Mouse (Mus musculus): ENCODE data around the gene 2900026A02Rik.

DNA sequence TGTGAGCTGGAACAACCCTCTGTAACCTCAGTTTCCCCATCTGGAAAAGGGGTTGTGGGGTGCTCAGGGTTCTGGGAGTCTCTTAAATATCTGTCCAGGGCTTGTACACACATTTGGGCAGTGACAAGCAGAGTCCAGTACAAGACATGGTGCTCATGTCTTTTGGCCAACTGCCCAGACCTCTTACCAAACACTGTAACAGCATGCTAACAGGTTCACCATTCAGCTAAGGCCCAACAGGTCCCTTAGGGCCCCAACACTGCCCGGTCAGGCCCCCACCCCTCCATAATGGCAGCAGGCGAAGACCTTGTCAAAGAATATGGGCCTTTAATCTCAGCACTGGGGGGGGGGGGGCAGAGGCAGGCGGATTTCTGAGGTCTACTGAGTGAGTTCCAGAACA is 113.3 kb downstream of the 2900026A02Rik start:
- TF ChIP-seq POLR2A (IDR thresholded peaks at IDR 0.05; ENCODE audit: low read depth, low read length): no peak
- no peak for TF ChIP-seq CTCF (IDR thresholded peaks at IDR 0.05; ENCODE audit: extremely low read depth, insufficient read length, insufficient replicate concordance, low read depth, low read length)

Data from small intestine, adult 2 months (tissue).